Mouse (Mus musculus) hindbrain, embryonic 10.5 days (tissue): ENCODE measurements around the gene Comt. TPM values are rescaled to one million over a fixed set of nuclear protein-coding genes. Genes with fewer than 3 reads are reported as not detected.

Experiments
- DNase-seq: peaks from one replicate; pipeline ENCODE4 v3.0.0-alpha.2; 2017; ENCODE audit warnings: low spot score
- H3K27ac ChIP-seq: fragments of 300-500 bp; sonication (generic); 2 replicates; pipeline ENCODE4 v1.5.1; 2016; ENCODE audit warnings: mild to moderate bottlenecking, moderate library complexity
- H3K27me3 ChIP-seq: fragments of 300-500 bp; sonication (generic); 2 replicates; pipeline ENCODE4 v1.6.1; 2016; ENCODE audit warnings: mild to moderate bottlenecking; ENCODE audit not compliant: poor library complexity, insufficient read depth, severe bottlenecking
- H3K36me3 ChIP-seq: fragments of 300-500 bp; sonication (generic); 2 replicates; pipeline ENCODE4 v1.6.1; 2016; ENCODE audit warnings: mild to moderate bottlenecking, moderate library complexity
- H3K4me1 ChIP-seq: fragments of 300-500 bp; sonication (generic); replicated peaks from 2 replicates; pipeline ENCODE4 v1.6.1; 2016; ENCODE audit warnings: mild to moderate bottlenecking
- H3K4me3 ChIP-seq: fragments of 300-500 bp; sonication (generic); 2 replicates; pipeline ENCODE4 v1.5.1; 2016; ENCODE audit warnings: mild to moderate bottlenecking, moderate library complexity
- H3K9me3 ChIP-seq: fragments of 300-500 bp; sonication (generic); 2 replicates; pipeline ENCODE4 v1.6.1; 2016; ENCODE audit warnings: mild to moderate bottlenecking, moderate library complexity
- WGBS: fragments of 180-500 bp; shearing (Covaris S2); methylation state at CpG from one replicate; pipeline ENCODE4 v1.1.7; 2016; 5-methylcytosine and 5-hydroxymethylcytosine counted together
- polyA plus RNA-seq: library from polyadenylated mRNA; unstranded; fragments of >200 nt; fragmentation: Nextera tagmentation; extraction: Ambion mirVana; gene quantifications from 2 replicates; pipeline ENCODE4 v1.2.1, GENCODE M21; 2016

Comt gene
- polyA plus RNA-seq, 1 experiment from 2014 or later, result 67.9 TPM

GRCm38 (mm10) chr16:18428516-18429042 is 1.9 kb upstream of the Comt start:
- Histone ChIP-seq H3K9me3 (no peaks in the 10 kb centered on the region), H3K4me1 (peaks cover 38% of the 10 kb centered on the region), H3K36me3 (peaks cover 5% of the 10 kb centered on the region), H3K27me3 (no peaks in the 10 kb centered on the region), H3K27ac (peak overlapping the region; percentile 23; the same call in 1 of the 2 replicates), H3K4me3 (no peak overlapping the region; the same call in 1 of the 2 replicates)
- DNase-seq, result no peak
- 90% methylated on average over 7 of the region's 7 CpGs for whole genome bisulfite sequencing

- peaks cover 8% of the 10 kb centered on the region for H3K36me3 ChIP-seq
- no peaks in the 10 kb centered on the region for H3K27me3 ChIP-seq
- no peak overlapping the region for H3K4me3 ChIP-seq
- peaks cover 38% of the 10 kb centered on the region for H3K4me1 ChIP-seq
- no peaks in the 10 kb centered on the region for H3K9me3 ChIP-seq
- DNase-seq, result no peak
- WGBS, result 81% methylated on average over 5 of the region's 5 CpGs
- peak overlapping the region; percentile 23; the same call in 1 of the 2 replicates for H3K27ac ChIP-seq
Observed at GRCm38 (mm10) chr16:18428011-18428515, 1.4 kb upstream of the Comt start.

- no peaks in the 10 kb centered on the region for H3K9me3 ChIP-seq
- under 1% methylated on average over 52 of the region's 52 CpGs for WGBS
- peaks cover 38% of the 10 kb centered on the region for H3K4me1 ChIP-seq
- H3K36me3 ChIP-seq, result peaks cover 20% of the 10 kb centered on the region
- DNase-seq, result peak; percentile 76
- H3K4me3 ChIP-seq, result peak within 1 kb of the TSS; percentile 97
- no peaks in the 10 kb centered on the region for H3K27me3 ChIP-seq
- peak within 1 kb of the TSS; percentile 97 for H3K27ac ChIP-seq
Observed at GRCm38 (mm10) chr16:18426215-18426791, 349 bp downstream of the Comt start, which contains the start of gene Txnrd2. Gene Txnrd2, plus strand, starts transcription at chr16:18426384.

GRCm38 (mm10) chr16:18425475-18426214 is 1.0 kb downstream of the Comt start:
- WGBS, result 33% methylated on average over 10 of the region's 10 CpGs
- Histone ChIP-seq H3K27ac (peak overlapping the region; percentile 97), H3K4me1 (peaks cover 38% of the 10 kb centered on the region), H3K4me3 (peak overlapping the region; percentile 97), H3K27me3 (no peaks in the 10 kb centered on the region), H3K9me3 (no peaks in the 10 kb centered on the region), H3K36me3 (peaks cover 25% of the 10 kb centered on the region)
- no peak for DNase-seq

GRCm38 (mm10) chr16:18424364-18425045 is 2.1 kb downstream of the Comt start:
- 80% methylated on average over 11 of the region's 11 CpGs for WGBS

GRCm38 (mm10) chr16:18423915-18424265 is 2.8 kb downstream of the Comt start:
- Histone ChIP-seq H3K27me3 (no peaks in the 10 kb centered on the region), H3K9me3 (no peaks in the 10 kb centered on the region), H3K27ac (no peak overlapping the region), H3K36me3 (peaks cover 34% of the 10 kb centered on the region), H3K4me3 (no peak overlapping the region), H3K4me1 (peaks cover 38% of the 10 kb centered on the region)
- WGBS, result 92% methylated on average over 5 of the region's 5 CpGs
- DNase-seq, result no peak

More at GRCm38 (mm10) chr16:18424364-18425045, 2.1 kb downstream of the Comt start:
- no peak overlapping the region for H3K4me3 ChIP-seq
- no peak for DNase-seq
- no peaks in the 10 kb centered on the region for H3K27me3 ChIP-seq
- H3K36me3 ChIP-seq, result peaks cover 31% of the 10 kb centered on the region
- no peaks in the 10 kb centered on the region for H3K9me3 ChIP-seq
- peaks cover 38% of the 10 kb centered on the region for H3K4me1 ChIP-seq
- no peak overlapping the region for H3K27ac ChIP-seq

GRCm38 (mm10) chr16:18423203-18423914 is 3.3 kb downstream of the Comt start:
- peaks cover 38% of the 10 kb centered on the region for H3K4me1 ChIP-seq
- no peaks in the 10 kb centered on the region for H3K9me3 ChIP-seq
- no peak overlapping the region for H3K4me3 ChIP-seq
- no peak overlapping the region for H3K27ac ChIP-seq
- H3K27me3 ChIP-seq, result no peaks in the 10 kb centered on the region
- 93% methylated on average over 7 of the region's 7 CpGs for WGBS
- no peak for DNase-seq
- peaks cover 39% of the 10 kb centered on the region for H3K36me3 ChIP-seq

- no peak for DNase-seq
- H3K4me1 ChIP-seq, result peaks cover 23% of the 10 kb centered on the region
- H3K9me3 ChIP-seq, result no peaks in the 10 kb centered on the region
- H3K36me3 ChIP-seq, result peaks cover 52% of the 10 kb centered on the region
- 66% methylated on average over 3 of the region's 3 CpGs for WGBS
- H3K4me3 ChIP-seq, result no peak overlapping the region
- no peak overlapping the region for H3K27ac ChIP-seq
- no peaks in the 10 kb centered on the region for H3K27me3 ChIP-seq
Observed at GRCm38 (mm10) chr16:18420571-18420970, 6.1 kb downstream of the Comt start.

- Histone ChIP-seq H3K27me3 (no peaks in the 10 kb centered on the region), H3K9me3 (no peaks in the 10 kb centered on the region), H3K27ac (no peak overlapping the region), H3K4me3 (no peak overlapping the region), H3K36me3 (peaks cover 62% of the 10 kb centered on the region), H3K4me1 (peaks cover 14% of the 10 kb centered on the region; the same call in 1 of the 2 replicates)
- no peak for DNase-seq
- WGBS, result 91% methylated on average over 1 of the region's 1 CpGs
Observed at GRCm38 (mm10) chr16:18419603-18420026, 7.0 kb downstream of the Comt start.

GRCm38 (mm10) chr16:18418756-18419602 is 7.7 kb downstream of the Comt start:
- H3K9me3 ChIP-seq, result no peaks in the 10 kb centered on the region
- no peak overlapping the region for H3K27ac ChIP-seq
- peaks cover 10% of the 10 kb centered on the region; the same call in 1 of the 2 replicates for H3K4me1 ChIP-seq
- no peak for DNase-seq
- 83% methylated on average over 4 of the region's 4 CpGs for WGBS
- H3K36me3 ChIP-seq, result peaks cover 65% of the 10 kb centered on the region
- no peak overlapping the region for H3K4me3 ChIP-seq
- no peaks in the 10 kb centered on the region for H3K27me3 ChIP-seq

GRCm38 (mm10) chr16:18417491-18417890 is 9.2 kb downstream of the Comt start:
- Histone ChIP-seq H3K4me1 (peaks cover 8% of the 10 kb centered on the region; the same call in 1 of the 2 replicates), H3K36me3 (peaks cover 62% of the 10 kb centered on the region), H3K9me3 (no peaks in the 10 kb centered on the region), H3K27ac (no peak overlapping the region), H3K27me3 (no peaks in the 10 kb centered on the region), H3K4me3 (no peak overlapping the region)
- WGBS, result 91% methylated on average over 5 of the region's 5 CpGs
- no peak for DNase-seq
